10 mouse cellular contexts compared by ENCODE assay signal in the genomic region with DNA sequence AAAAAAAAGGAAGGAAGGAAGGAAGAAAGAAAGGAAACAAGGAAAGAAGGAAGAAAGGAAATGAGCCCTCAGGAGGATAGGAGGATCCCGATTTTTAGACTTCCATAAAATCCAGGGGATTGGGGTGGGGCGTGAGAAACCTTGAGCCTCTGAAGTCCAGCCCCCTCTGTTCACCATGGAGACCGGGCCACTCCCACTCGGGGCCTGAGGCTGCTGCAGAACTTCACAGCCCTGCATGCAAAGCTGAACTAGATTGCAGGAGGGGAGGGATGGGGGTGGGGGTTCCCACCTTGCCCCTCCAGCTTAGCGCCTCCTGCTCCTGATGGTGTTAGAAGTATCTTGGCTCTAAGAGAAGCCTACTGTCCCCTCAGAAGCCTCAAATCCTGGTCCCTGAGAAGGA. TPM values are rescaled to one million over a fixed set of nuclear protein-coding genes. Genes with fewer than 3 reads are reported as not detected.
A peak's percentile ranks its signal among the peaks of the same experiment; 100 is the strongest.
DNase-seq lines count a peak whose midpoint lies in the region; ATAC-seq and TF ChIP-seq lines count a peak whose summit lies in the region.
"Had no signal": no experiment of that assay in that cellular context is flagged by ENCODE, and none has a peak within 500 bp of the region (broad histone marks: within the 10 kb centered on the region; RNA-seq: fewer than 3 reads in every experiment).

No protein-coding gene starts in this region.

- no peaks in the 10 kb centered on the region for H3K27me3 ChIP-seq in midbrain, embryonic 11.5 days (ENCODE audit: control insufficient read depth, insufficient read depth, low read length)
- 0 out of 2 replicates have a peak, but pooled peaks cover 3% of the 10 kb centered on the region for H3K27me3 ChIP-seq in midbrain, embryonic 13.5 days
- no peaks in the 10 kb centered on the region for H3K27me3 ChIP-seq in embryonic facial prominence, embryonic 14.5 days (replicated peaks; ENCODE audit: control insufficient read depth, insufficient read depth, low read length)
- no peaks in the 10 kb centered on the region for H3K27me3 ChIP-seq in limb, embryonic 15.5 days

- no peak for TF ChIP-seq CTCF in gastrocnemius, adult 2 months (IDR thresholded peaks at IDR 0.05)

- peak; percentile 61 for DNase-seq in gastrocnemius, adult 2 months
- no peak for DNase-seq in gastrocnemius, postnatal 10 days
- DNase-seq in midbrain, embryonic 11.5 days (ENCODE audit: low spot score, missing footprints), result peak; percentile 87
- peak; percentile 71 for DNase-seq in embryonic facial prominence, embryonic 14.5 days (ENCODE audit: low spot score)
- no peak for DNase-seq in cerebellum, postnatal 4 days (ENCODE audit: low spot score in 2 of 2)
- no peak for DNase-seq in thymus, postnatal 25 days

- H3K4me2 ChIP-seq in midbrain, embryonic 11.5 days, result no peak overlapping the region
- no peak overlapping the region for H3K4me2 ChIP-seq in midbrain, embryonic 13.5 days (replicated peaks)
- H3K4me2 ChIP-seq in embryonic facial prominence, embryonic 14.5 days (ENCODE audit: low read depth, low read length), result 0 out of 2 replicates have a peak overlapping the region, but pooled peaks have one; percentile 8
- H3K4me2 ChIP-seq in limb, embryonic 15.5 days, result no peak overlapping the region

- H3K4me1 ChIP-seq in midbrain, embryonic 11.5 days (ENCODE audit: control insufficient read depth, insufficient read depth, low read length), result peaks cover 4% of the 10 kb centered on the region; the same call in 1 of the 2 replicates
- peaks cover 9% of the 10 kb centered on the region for H3K4me1 ChIP-seq in midbrain, embryonic 13.5 days (replicated peaks)
- peaks cover 16% of the 10 kb centered on the region for H3K4me1 ChIP-seq in embryonic facial prominence, embryonic 14.5 days (ENCODE audit: control insufficient read depth, insufficient read depth, low read length)
- H3K4me1 ChIP-seq in limb, embryonic 15.5 days, result peaks cover 23% of the 10 kb centered on the region

- no peaks in the 10 kb centered on the region for H3K36me3 ChIP-seq in midbrain, embryonic 11.5 days (ENCODE audit: control insufficient read depth, insufficient read depth, low read length)
- no peaks in the 10 kb centered on the region for H3K36me3 ChIP-seq in midbrain, embryonic 13.5 days
- H3K36me3 ChIP-seq in embryonic facial prominence, embryonic 14.5 days (ENCODE audit: control insufficient read depth, insufficient read depth, low read length), result no peaks in the 10 kb centered on the region
- H3K36me3 ChIP-seq in limb, embryonic 15.5 days, result no peaks in the 10 kb centered on the region

- intact Hi-C loops in gastrocnemius, adult 2 months (cut with DNase I), result no loop called here

- H3K9ac ChIP-seq in midbrain, embryonic 11.5 days (ENCODE audit: low read length), result 0 out of 2 replicates have a peak overlapping the region, but pooled peaks have one; percentile 6
- H3K9ac ChIP-seq in midbrain, embryonic 13.5 days (replicated peaks), result no peak overlapping the region
- H3K9ac ChIP-seq in embryonic facial prominence, embryonic 14.5 days (ENCODE audit: low read depth, low read length), result no peak overlapping the region
- H3K9ac ChIP-seq in limb, embryonic 15.5 days, result no peak overlapping the region

- H3K27ac ChIP-seq in gastrocnemius, adult 2 months, result peak overlapping the region; percentile 53; the same call in 1 of the 2 replicates
- no peak overlapping the region for H3K27ac ChIP-seq in midbrain, embryonic 11.5 days (ENCODE audit: low read depth, low read length)
- H3K27ac ChIP-seq in midbrain, embryonic 13.5 days, result no peak overlapping the region
- H3K27ac ChIP-seq in embryonic facial prominence, embryonic 14.5 days (replicated peaks; ENCODE audit: low read depth, low read length), result no peak overlapping the region
- 0 out of 2 replicates have a peak overlapping the region, but pooled peaks have one; percentile 38 for H3K27ac ChIP-seq in limb, embryonic 15.5 days

- whole genome bisulfite sequencing in midbrain, embryonic 11.5 days, result 13% methylated on average over 5 of the region's 5 CpGs
- WGBS in midbrain, embryonic 13.5 days, result 9% methylated on average over 5 of the region's 5 CpGs
- 12% methylated on average over 5 of the region's 5 CpGs for WGBS in embryonic facial prominence, embryonic 14.5 days
- WGBS in limb, embryonic 15.5 days, result 9% methylated on average over 5 of the region's 5 CpGs

- no peak overlapping the region for H3K4me3 ChIP-seq in gastrocnemius, adult 2 months
- no peak overlapping the region for H3K4me3 ChIP-seq in midbrain, embryonic 11.5 days (ENCODE audit: low read depth, low read length)
- no peak overlapping the region for H3K4me3 ChIP-seq in midbrain, embryonic 13.5 days (replicated peaks)
- H3K4me3 ChIP-seq in embryonic facial prominence, embryonic 14.5 days (ENCODE audit: low read depth, low read length), result no peak overlapping the region
- no peak overlapping the region for H3K4me3 ChIP-seq in limb, embryonic 15.5 days

- no peaks in the 10 kb centered on the region for H3K9me3 ChIP-seq in midbrain, embryonic 11.5 days (ENCODE audit: control insufficient read depth, low read length)
- no peaks in the 10 kb centered on the region for H3K9me3 ChIP-seq in midbrain, embryonic 13.5 days
- no peaks in the 10 kb centered on the region for H3K9me3 ChIP-seq in embryonic facial prominence, embryonic 14.5 days (ENCODE audit: control insufficient read depth, low read length)
- H3K9me3 ChIP-seq in limb, embryonic 15.5 days, result no peaks in the 10 kb centered on the region

- no peak for ATAC-seq in midbrain, embryonic 11.5 days (ENCODE audit: low FRiP score)
- ATAC-seq in midbrain, embryonic 13.5 days, result no peak
- 0 out of 2 replicates have a peak, but pooled peaks have one; percentile 54 for ATAC-seq in embryonic facial prominence, embryonic 14.5 days (ENCODE audit: low read depth)
- ATAC-seq in limb, embryonic 15.5 days (ENCODE audit: insufficient number of reproducible peaks, low FRiP score, low TSS enrichment, low read depth), result no peak
- ATAC-seq: CD4-positive, CD25-positive, alpha-beta regulatory T cell, adult 4 months had no signal

RNA-seq across cellular contexts. Expression of a gene that starts 1.0 kb away (rescaled TPM):
- total RNA-seq in gastrocnemius, adult 2 months (2021), result not detected
- not detected for total RNA-seq in gastrocnemius, postnatal 10 days (2021)
- not detected in 2 replicates for polyA plus RNA-seq in midbrain, embryonic 11.5 days (2014; fragmentation: Nextera tagmentation; extraction: Ambion mirVana)
- not detected in 2 replicates for polyA plus RNA-seq in midbrain, embryonic 13.5 days (2015; fragmentation: Nextera tagmentation; extraction: Ambion mirVana)
- not detected in 2 replicates for polyA plus RNA-seq in embryonic facial prominence, embryonic 14.5 days (2014; fragmentation: Nextera tagmentation; extraction: Ambion mirVana)
- polyA plus RNA-seq in limb, embryonic 15.5 days (2015; fragmentation: Nextera tagmentation; extraction: Ambion mirVana), result not detected in 2 replicates
- polyA plus RNA-seq: CD4-positive, CD25-positive, alpha-beta regulatory T cell, adult 4 months; liver, embryonic 16.5 days had no signal

RNA-seq across cellular contexts. Expression of a gene that starts 27.9 kb away (rescaled TPM):
- total RNA-seq in gastrocnemius, adult 2 months (2021), result 1 to 10 TPM; 1.2 to 2.2 TPM
- 1 to 10 TPM; 4.2 to 4.7 TPM for total RNA-seq in gastrocnemius, postnatal 10 days (2021)
- 0.92 and 0.94 TPM in 2 replicates for polyA plus RNA-seq in midbrain, embryonic 11.5 days (2014; fragmentation: Nextera tagmentation; extraction: Ambion mirVana)
- polyA plus RNA-seq in midbrain, embryonic 13.5 days (2015; fragmentation: Nextera tagmentation; extraction: Ambion mirVana), result 1.6 and 2.4 TPM in 2 replicates
- 5.4 and 6.8 TPM in 2 replicates for polyA plus RNA-seq in embryonic facial prominence, embryonic 14.5 days (2014; fragmentation: Nextera tagmentation; extraction: Ambion mirVana)
- 12.0 and 12.2 TPM in 2 replicates for polyA plus RNA-seq in limb, embryonic 15.5 days (2015; fragmentation: Nextera tagmentation; extraction: Ambion mirVana)
- polyA plus RNA-seq: CD4-positive, CD25-positive, alpha-beta regulatory T cell, adult 4 months had no signal

RNA-seq across cellular contexts. Expression of a gene that starts 49.4 kb away (rescaled TPM):
- total RNA-seq in gastrocnemius, adult 2 months (2021), result 1 to 10 TPM; 5.2 to 7.1 TPM
- 10 to 100 TPM; 10.8 to 11.1 TPM for total RNA-seq in gastrocnemius, postnatal 10 days (2021)
- 2.3 and 2.8 TPM in 2 replicates for polyA plus RNA-seq in midbrain, embryonic 11.5 days (2014; fragmentation: Nextera tagmentation; extraction: Ambion mirVana)
- polyA plus RNA-seq in midbrain, embryonic 13.5 days (2015; fragmentation: Nextera tagmentation; extraction: Ambion mirVana), result 1.4 and 2.1 TPM in 2 replicates
- 7.8 and 11.9 TPM in 2 replicates for polyA plus RNA-seq in embryonic facial prominence, embryonic 14.5 days (2014; fragmentation: Nextera tagmentation; extraction: Ambion mirVana)
- 3.8 and 5.4 TPM in 2 replicates for polyA plus RNA-seq in limb, embryonic 15.5 days (2015; fragmentation: Nextera tagmentation; extraction: Ambion mirVana)

Comparison
In these comparisons a context has a peak if more than half of its experiments do, and no peak if none do; other contexts are left out.
1. DNase-seq: peak in gastrocnemius, adult 2 months (single experiment), midbrain, embryonic 11.5 days (single experiment) and embryonic facial prominence, embryonic 14.5 days (single experiment); none in gastrocnemius, postnatal 10 days (single experiment), cerebellum, postnatal 4 days (0 of 2) and thymus, postnatal 25 days (single experiment).
2. H3K27ac ChIP-seq: peak in gastrocnemius, adult 2 months (single experiment) and limb, embryonic 15.5 days (single experiment); none in midbrain, embryonic 11.5 days (single experiment), midbrain, embryonic 13.5 days (single experiment) and embryonic facial prominence, embryonic 14.5 days (single experiment).